Mouse (Mus musculus): Measurements from ENCODE around the gene Macrod2. TPM values are rescaled to one million over a fixed set of nuclear protein-coding genes. Genes with fewer than 3 reads are reported as not detected.

Macrod2 gene
- polyA plus RNA-seq, 1 experiment from 2014 or later, result 22.7 TPM

- no peaks in the 10 kb centered on the region for H3K36me3 ChIP-seq (ENCODE audit: insufficient read depth, low read length)
- H3K9me3 ChIP-seq (ENCODE audit: low read length), result no peaks in the 10 kb centered on the region
- 63% methylated on average over 5 of the region's 5 CpGs for WGBS
- DNase-seq (ENCODE audit: low spot score), result no peak
- no peak overlapping the region for H3K27ac ChIP-seq (ENCODE audit: low read length)
- TF ChIP-seq EP300 (IDR thresholded peaks at IDR 0.05) (no peak), CTCF (IDR thresholded peaks at IDR 0.05) (no peak)
- no peaks in the 10 kb centered on the region for H3K27me3 ChIP-seq (replicated peaks; ENCODE audit: insufficient read depth, low read length)
- H3K9ac ChIP-seq (replicated peaks; ENCODE audit: low read depth), result no peak overlapping the region
- H3K4me3 ChIP-seq (ENCODE audit: low read depth, low read length), result no peak overlapping the region
- ATAC-seq, result no peak
- no peak overlapping the region for H3K4me2 ChIP-seq (replicated peaks; ENCODE audit: low read depth, low read length)
- H3K4me1 ChIP-seq (ENCODE audit: insufficient read depth, low read depth, low read length), result no peaks in the 10 kb centered on the region
These were observed 787.1 kb downstream of the Macrod2 start for GRCm38 (mm10) chr2:141182034-141182759.

- no peaks in the 10 kb centered on the region for H3K4me1 ChIP-seq (ENCODE audit: insufficient read depth, low read depth, low read length)
- H3K27ac ChIP-seq (ENCODE audit: low read length), result no peak overlapping the region
- no peak for TF ChIP-seq CTCF (IDR thresholded peaks at IDR 0.05)
- no peak for TF ChIP-seq EP300 (IDR thresholded peaks at IDR 0.05)
- H3K4me3 ChIP-seq (ENCODE audit: low read depth, low read length), result no peak overlapping the region
- DNase-seq (ENCODE audit: low spot score) (no peak), ATAC-seq (no peak)
- no peak overlapping the region for H3K4me2 ChIP-seq (replicated peaks; ENCODE audit: low read depth, low read length)
- H3K9me3 ChIP-seq (ENCODE audit: low read length), result no peaks in the 10 kb centered on the region
- H3K27me3 ChIP-seq (replicated peaks; ENCODE audit: insufficient read depth, low read length), result no peaks in the 10 kb centered on the region
- no peaks in the 10 kb centered on the region for H3K36me3 ChIP-seq (ENCODE audit: insufficient read depth, low read length)
- H3K9ac ChIP-seq (replicated peaks; ENCODE audit: low read depth), result no peak overlapping the region
These were observed 799.4 kb downstream of the Macrod2 start for GRCm38 (mm10) chr2:141194476-141194875.

GRCm38 (mm10) chr2:141200481-141200880 lies 805.4 kb downstream of the Macrod2 start:
- no peaks in the 10 kb centered on the region for H3K4me1 ChIP-seq (ENCODE audit: insufficient read depth, low read depth, low read length)

GRCm38 (mm10) chr2:141201303-141202014 lies 806.4 kb downstream of the Macrod2 start:
- Histone ChIP-seq H3K36me3 (ENCODE audit: insufficient read depth, low read length) (no peaks in the 10 kb centered on the region), H3K9ac (replicated peaks; ENCODE audit: low read depth) (no peak overlapping the region), H3K27ac (ENCODE audit: low read length) (no peak overlapping the region), H3K4me2 (replicated peaks; ENCODE audit: low read depth, low read length) (no peak overlapping the region), H3K9me3 (ENCODE audit: low read length) (no peaks in the 10 kb centered on the region), H3K4me1 (ENCODE audit: insufficient read depth, low read depth, low read length) (no peaks in the 10 kb centered on the region), H3K4me3 (ENCODE audit: low read depth, low read length) (no peak overlapping the region), H3K27me3 (replicated peaks; ENCODE audit: insufficient read depth, low read length) (no peaks in the 10 kb centered on the region)
- no peak for DNase-seq (ENCODE audit: low spot score)
- no peak for TF ChIP-seq EP300 (IDR thresholded peaks at IDR 0.05)
- TF ChIP-seq CTCF (IDR thresholded peaks at IDR 0.05), result no peak
- ATAC-seq, result no peak
- 83% methylated on average over 2 of the region's 2 CpGs for WGBS

More at GRCm38 (mm10) chr2:141200481-141200880, 805.4 kb downstream of the Macrod2 start:
- Histone ChIP-seq H3K27ac (ENCODE audit: low read length) (no peak overlapping the region), H3K27me3 (replicated peaks; ENCODE audit: insufficient read depth, low read length) (no peaks in the 10 kb centered on the region), H3K9me3 (ENCODE audit: low read length) (no peaks in the 10 kb centered on the region), H3K9ac (replicated peaks; ENCODE audit: low read depth) (no peak overlapping the region), H3K4me3 (ENCODE audit: low read depth, low read length) (no peak overlapping the region), H3K4me2 (replicated peaks; ENCODE audit: low read depth, low read length) (no peak overlapping the region), H3K36me3 (ENCODE audit: insufficient read depth, low read length) (no peaks in the 10 kb centered on the region)
- ATAC-seq (no peak), DNase-seq (ENCODE audit: low spot score) (no peak)
- WGBS, result 69% methylated on average over 4 of the region's 4 CpGs
- TF ChIP-seq CTCF (IDR thresholded peaks at IDR 0.05) (no peak), EP300 (IDR thresholded peaks at IDR 0.05) (no peak)

GRCm38 (mm10) chr2:141202015-141202364 lies 806.9 kb downstream of the Macrod2 start:
- Histone ChIP-seq H3K27ac (ENCODE audit: low read length) (no peak overlapping the region), H3K4me2 (replicated peaks; ENCODE audit: low read depth, low read length) (no peak overlapping the region), H3K4me3 (ENCODE audit: low read depth, low read length) (no peak overlapping the region), H3K9me3 (ENCODE audit: low read length) (no peaks in the 10 kb centered on the region), H3K4me1 (ENCODE audit: insufficient read depth, low read depth, low read length) (no peaks in the 10 kb centered on the region), H3K27me3 (replicated peaks; ENCODE audit: insufficient read depth, low read length) (no peaks in the 10 kb centered on the region), H3K36me3 (ENCODE audit: insufficient read depth, low read length) (no peaks in the 10 kb centered on the region), H3K9ac (replicated peaks; ENCODE audit: low read depth) (no peak overlapping the region)
- ATAC-seq (no peak), DNase-seq (ENCODE audit: low spot score) (no peak)
- TF ChIP-seq CTCF (IDR thresholded peaks at IDR 0.05), result no peak
- no peak for TF ChIP-seq EP300 (IDR thresholded peaks at IDR 0.05)
- 83% methylated on average over 1 of the region's 1 CpGs for WGBS

- no peaks in the 10 kb centered on the region for H3K27me3 ChIP-seq (replicated peaks; ENCODE audit: insufficient read depth, low read length)
- no peak overlapping the region for H3K4me2 ChIP-seq (replicated peaks; ENCODE audit: low read depth, low read length)
- TF ChIP-seq EP300 (IDR thresholded peaks at IDR 0.05) (no peak), CTCF (IDR thresholded peaks at IDR 0.05) (no peak)
- no peaks in the 10 kb centered on the region for H3K4me1 ChIP-seq (ENCODE audit: insufficient read depth, low read depth, low read length)
- ATAC-seq (no peak), DNase-seq (ENCODE audit: low spot score) (no peak)
- H3K27ac ChIP-seq (ENCODE audit: low read length), result no peak overlapping the region
- WGBS, result 78% methylated on average over 5 of the region's 5 CpGs
- no peak overlapping the region for H3K9ac ChIP-seq (replicated peaks; ENCODE audit: low read depth)
- no peaks in the 10 kb centered on the region for H3K36me3 ChIP-seq (ENCODE audit: insufficient read depth, low read length)
- H3K4me3 ChIP-seq (ENCODE audit: low read depth, low read length), result no peak overlapping the region
- H3K9me3 ChIP-seq (ENCODE audit: low read length), result no peaks in the 10 kb centered on the region
These were observed 816.2 kb downstream of the Macrod2 start for GRCm38 (mm10) chr2:141211346-141211745.

Data from lung, postnatal 0 days (tissue).